Mouse (Mus musculus) embryonic fibroblast, embryonic 13.5 days (primary cell): Measurements from ENCODE around the gene Tk1.

Experiments used
- CTCF ChIP-seq: IDR thresholded peaks from 2 replicates; pipeline ENCODE4 v1.5.1; 2011; ENCODE audit warnings: mild to moderate bottlenecking, control low read depth, low read length, moderate library complexity, borderline replicate concordance; ENCODE audit not compliant: insufficient read depth
- POLR2A ChIP-seq: IDR thresholded peaks from 2 replicates; pipeline ENCODE4 v1.6.1; 2011; ENCODE audit warnings: low read depth, mild to moderate bottlenecking, control low read depth, low read length, moderate library complexity

DNA sequence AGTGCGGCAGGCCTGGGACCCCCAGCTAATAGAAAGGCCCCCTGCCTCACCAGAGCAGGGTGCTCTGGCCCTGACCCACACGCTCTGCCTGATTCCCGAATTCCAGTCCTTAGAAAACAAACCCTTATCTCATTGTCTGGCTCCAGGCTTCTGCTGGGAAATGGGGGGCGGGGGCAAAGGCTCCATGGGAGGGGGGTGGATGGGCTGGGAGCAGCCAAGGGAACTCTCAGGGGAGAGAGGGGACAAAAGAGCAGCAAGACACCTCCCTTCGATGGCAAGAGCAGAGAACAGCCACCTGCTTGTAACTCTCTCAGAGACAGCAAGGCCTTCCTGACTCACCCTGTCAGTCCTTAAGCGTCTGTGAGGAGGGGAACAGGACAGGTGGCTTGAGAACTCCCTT, 49.8 kb upstream of the Tk1 start:
- TF ChIP-seq CTCF: no peak
- no peak for TF ChIP-seq POLR2A
